Mouse (Mus musculus): ENCODE data around the gene Cbx8. TPM values are rescaled to one million over a fixed set of nuclear protein-coding genes. Genes with fewer than 3 reads are reported as not detected.

Cbx8 gene
- polyA plus RNA-seq, 1 experiment from 2014 or later = 12.8 TPM

DNA sequence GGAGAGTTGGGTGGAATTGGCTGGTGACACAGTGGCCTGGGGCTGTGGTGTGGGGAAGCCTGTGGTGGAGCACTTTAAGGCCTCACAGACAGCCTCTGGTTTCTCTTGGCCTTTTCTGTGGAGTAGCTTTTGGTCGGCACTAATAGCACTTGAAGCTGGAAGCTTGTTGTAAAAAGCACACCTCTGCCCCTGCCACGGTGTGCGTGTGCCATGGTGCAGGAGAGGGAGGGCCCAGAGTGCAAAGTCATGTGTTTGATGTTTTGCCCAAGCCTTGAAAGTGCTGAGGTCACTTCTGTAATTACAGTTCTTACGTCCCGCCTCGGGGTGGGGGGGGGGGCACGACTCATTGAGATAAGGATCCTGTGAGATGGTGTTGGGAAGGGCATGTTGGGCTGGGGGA, 16.5 kb downstream of the Cbx8 start:
- H3K4me1 ChIP-seq (ENCODE audit: control insufficient read depth, insufficient read depth, low read length) = peaks cover 29% of the 10 kb centered on the region
- H3K36me3 ChIP-seq (ENCODE audit: control insufficient read depth, insufficient read depth, low read length) = peaks cover 35% of the 10 kb centered on the region
- 11% methylated on average over 7 of the region's 7 CpGs for WGBS
- peak overlapping the region; percentile 90; the same call in 1 of the 2 replicates for H3K27ac ChIP-seq (ENCODE audit: low read depth, low read length)
- peak overlapping the region; percentile 98 for H3K9ac ChIP-seq (ENCODE audit: low read length)
- H3K4me2 ChIP-seq (ENCODE audit: low read length) = peak overlapping the region; percentile 78
- H3K9me3 ChIP-seq (replicated peaks; ENCODE audit: control insufficient read depth, low read length) = no peaks in the 10 kb centered on the region
- DNase-seq (ENCODE audit: low spot score) = no peak
- ATAC-seq = no peak
- H3K27me3 ChIP-seq (replicated peaks; ENCODE audit: control insufficient read depth, insufficient read depth, low read length) = peaks cover 4% of the 10 kb centered on the region; the same call in 1 of the 2 replicates
- peak overlapping the region; percentile 99 for H3K4me3 ChIP-seq (ENCODE audit: low read depth, low read length)

DNA sequence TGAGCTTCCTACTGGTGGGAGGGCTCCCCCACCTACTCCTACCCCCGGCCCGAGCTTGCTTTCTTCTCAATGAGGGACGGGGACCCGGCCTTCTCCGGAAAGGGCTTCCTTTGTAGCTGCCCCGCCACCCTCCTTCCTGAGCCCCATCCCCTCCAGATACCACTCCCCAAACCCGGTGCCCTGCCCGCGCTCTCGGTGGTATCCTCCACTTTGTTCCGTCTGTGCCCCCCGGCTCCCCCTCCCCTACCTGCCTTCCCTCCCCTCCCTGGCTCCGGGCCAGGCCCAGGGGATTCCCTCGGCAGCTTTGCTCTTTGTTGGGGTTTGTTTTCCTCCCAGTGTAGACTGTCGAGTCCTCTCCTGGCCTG, 17.2 kb downstream of the Cbx8 start:
- WGBS = 1% methylated on average over 12 of the region's 15 CpGs
- peak overlapping the region; percentile 90 for H3K27ac ChIP-seq (ENCODE audit: low read depth, low read length)
- H3K9ac ChIP-seq (ENCODE audit: low read length) = peak overlapping the region; percentile 98
- DNase-seq (ENCODE audit: low spot score) = peak; percentile 64
- peak overlapping the region; percentile 99 for H3K4me3 ChIP-seq (ENCODE audit: low read depth, low read length)
- H3K4me1 ChIP-seq (ENCODE audit: control insufficient read depth, insufficient read depth, low read length) = peaks cover 29% of the 10 kb centered on the region
- H3K9me3 ChIP-seq (replicated peaks; ENCODE audit: control insufficient read depth, low read length) = no peaks in the 10 kb centered on the region
- H3K4me2 ChIP-seq (ENCODE audit: low read length) = peak overlapping the region; percentile 78
- peaks cover 28% of the 10 kb centered on the region for H3K36me3 ChIP-seq (ENCODE audit: control insufficient read depth, insufficient read depth, low read length)
- H3K27me3 ChIP-seq (replicated peaks; ENCODE audit: control insufficient read depth, insufficient read depth, low read length) = peaks cover 4% of the 10 kb centered on the region; the same call in 1 of the 2 replicates
- peak; percentile 8 for ATAC-seq

DNA sequence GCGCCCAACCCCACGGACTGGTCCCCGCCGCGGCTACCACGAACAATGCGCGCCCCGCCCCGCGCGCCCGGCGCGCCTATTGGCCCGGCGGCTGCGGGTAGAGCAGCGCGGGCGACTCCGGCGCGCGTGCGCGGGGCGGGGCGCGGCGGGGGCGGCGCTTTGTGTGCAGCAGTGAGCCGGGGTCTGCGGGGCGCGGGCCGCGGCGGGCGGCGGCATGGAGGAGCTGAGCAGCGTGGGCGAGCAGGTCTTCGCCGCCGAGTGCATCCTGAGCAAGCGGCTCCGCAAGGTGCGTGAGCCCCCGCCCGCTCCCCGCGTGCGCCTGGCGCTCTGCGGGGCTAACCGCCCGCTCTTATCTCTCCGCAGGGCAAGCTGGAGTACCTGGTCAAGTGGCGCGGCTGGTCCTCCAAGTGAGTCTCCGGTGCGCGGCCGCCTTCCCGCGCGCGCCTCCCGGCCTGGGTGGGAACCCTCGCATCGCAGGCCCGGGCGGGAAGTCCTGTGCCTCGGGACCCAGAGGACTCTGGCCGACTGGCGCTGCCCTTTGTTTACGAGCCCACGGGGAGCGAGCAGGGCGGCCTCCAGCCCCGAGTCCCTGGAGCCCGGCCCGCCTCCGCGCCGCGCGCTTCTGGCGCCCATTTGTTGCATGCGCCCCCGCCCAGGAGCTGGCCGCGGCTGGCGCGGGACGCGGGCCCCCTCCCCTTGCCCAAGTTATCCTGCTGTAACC, 17.7 kb downstream of the Cbx8 start, which contains the start of gene Cbx2:
Cbx2 (plus strand) TSS at position 68 of the 721 bp plus-strand sequence.
- Histone ChIP-seq H3K4me2 (ENCODE audit: low read length) (peak within 1 kb of the TSS; percentile 78), H3K4me1 (ENCODE audit: control insufficient read depth, insufficient read depth, low read length) (peaks cover 29% of the 10 kb centered on the region), H3K9ac (ENCODE audit: low read length) (peak within 1 kb of the TSS; percentile 98), H3K36me3 (ENCODE audit: control insufficient read depth, insufficient read depth, low read length) (peaks cover 23% of the 10 kb centered on the region), H3K27ac (ENCODE audit: low read depth, low read length) (peak within 1 kb of the TSS; percentile 90), H3K9me3 (replicated peaks; ENCODE audit: control insufficient read depth, low read length) (no peaks in the 10 kb centered on the region), H3K4me3 (ENCODE audit: low read depth, low read length) (peak within 1 kb of the TSS; percentile 99), H3K27me3 (replicated peaks; ENCODE audit: control insufficient read depth, insufficient read depth, low read length) (peaks cover 4% of the 10 kb centered on the region; the same call in 1 of the 2 replicates)
- under 1% methylated on average over 88 of the region's 99 CpGs for WGBS
- ATAC-seq (peak; percentile 96), DNase-seq (ENCODE audit: low spot score) (peak; percentile 94)

DNA sequence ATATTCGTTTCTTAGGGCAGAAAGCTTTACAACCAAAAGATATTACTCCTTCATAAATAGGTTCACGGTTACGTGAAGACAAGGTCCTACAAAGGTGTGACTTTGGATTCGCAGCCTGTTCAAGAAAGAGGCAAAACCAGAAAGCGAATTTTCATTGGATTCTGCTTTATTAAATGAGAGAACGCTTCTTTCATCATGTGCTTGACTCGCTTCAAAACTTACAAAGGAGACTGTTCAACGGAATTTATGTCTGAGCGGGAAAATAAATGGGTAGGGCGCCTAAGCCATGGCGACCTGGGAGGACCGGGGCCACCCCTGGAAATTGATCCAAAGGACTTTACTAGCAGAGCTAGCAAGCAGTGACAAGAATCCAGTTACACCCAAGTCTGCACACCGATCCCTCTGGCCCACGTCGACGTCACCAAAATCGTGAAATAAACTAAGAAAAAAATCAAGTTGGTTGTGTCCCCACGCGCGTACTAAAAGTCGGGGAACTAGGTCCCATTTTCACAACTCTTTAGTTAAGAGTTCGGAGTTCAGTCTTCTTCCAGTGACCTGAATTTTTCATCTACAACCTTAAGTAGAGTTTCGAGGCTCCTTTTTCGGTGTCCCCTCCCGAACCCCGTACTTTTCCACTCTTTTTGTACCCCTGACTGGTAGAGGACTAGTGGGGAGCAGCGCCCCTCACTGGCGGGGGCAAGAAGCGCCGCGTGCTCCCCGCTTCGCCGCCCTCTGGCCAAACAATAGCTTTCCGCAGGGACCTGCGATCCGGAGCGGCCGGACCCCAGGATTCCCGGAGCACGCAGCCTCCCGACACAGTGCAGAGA, 18.5 kb downstream of the Cbx8 start:
- DNase-seq (ENCODE audit: low spot score) = no peak

DNA sequence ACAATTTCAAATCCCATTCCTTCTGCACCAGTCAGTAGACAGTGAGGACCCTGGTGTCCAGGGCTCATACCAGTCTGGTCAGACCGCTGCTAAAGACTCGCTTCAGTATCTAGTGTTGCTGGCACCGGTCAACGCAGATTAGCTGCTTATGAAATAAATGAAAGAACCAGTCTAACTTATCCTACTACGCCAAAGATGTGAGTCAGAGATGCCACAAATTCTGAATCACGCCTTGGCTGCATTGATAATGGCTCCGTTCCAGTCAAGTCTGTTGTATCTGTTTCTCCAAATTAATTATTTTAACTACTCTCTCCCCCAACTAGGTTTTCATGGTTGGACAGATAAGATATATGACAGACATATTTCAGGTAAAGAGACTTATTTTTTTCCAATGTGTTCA, 19.6 kb downstream of the Cbx8 start:
- H3K4me2 ChIP-seq (ENCODE audit: low read length) = no peak overlapping the region
- H3K9me3 ChIP-seq (replicated peaks; ENCODE audit: control insufficient read depth, low read length) = no peaks in the 10 kb centered on the region
- no peak overlapping the region for H3K9ac ChIP-seq (ENCODE audit: low read length)
- ATAC-seq = no peak
- 83% methylated on average over 7 of the region's 7 CpGs for WGBS
- H3K36me3 ChIP-seq (ENCODE audit: control insufficient read depth, insufficient read depth, low read length) = peaks cover 4% of the 10 kb centered on the region
- peaks cover 4% of the 10 kb centered on the region; the same call in 1 of the 2 replicates for H3K27me3 ChIP-seq (replicated peaks; ENCODE audit: control insufficient read depth, insufficient read depth, low read length)
- no peak overlapping the region for H3K4me3 ChIP-seq (ENCODE audit: low read depth, low read length)
- DNase-seq (ENCODE audit: low spot score) = no peak
- H3K4me1 ChIP-seq (ENCODE audit: control insufficient read depth, insufficient read depth, low read length) = peaks cover 29% of the 10 kb centered on the region
- no peak overlapping the region for H3K27ac ChIP-seq (ENCODE audit: low read depth, low read length)

More for the DNA sequence above, 18.5 kb downstream of the Cbx8 start:
- peaks cover 4% of the 10 kb centered on the region; the same call in 1 of the 2 replicates for H3K27me3 ChIP-seq (replicated peaks; ENCODE audit: control insufficient read depth, insufficient read depth, low read length)
- no peaks in the 10 kb centered on the region for H3K9me3 ChIP-seq (replicated peaks; ENCODE audit: control insufficient read depth, low read length)
- H3K4me1 ChIP-seq (ENCODE audit: control insufficient read depth, insufficient read depth, low read length) = peaks cover 29% of the 10 kb centered on the region
- peak overlapping the region; percentile 78 for H3K4me2 ChIP-seq (ENCODE audit: low read length)
- ATAC-seq = no peak
- H3K9ac ChIP-seq (ENCODE audit: low read length) = peak overlapping the region; percentile 98
- 4% methylated on average over 42 of the region's 42 CpGs for WGBS
- peak overlapping the region; percentile 99 for H3K4me3 ChIP-seq (ENCODE audit: low read depth, low read length)
- H3K27ac ChIP-seq (ENCODE audit: low read depth, low read length) = peak overlapping the region; percentile 90
- peaks cover 15% of the 10 kb centered on the region for H3K36me3 ChIP-seq (ENCODE audit: control insufficient read depth, insufficient read depth, low read length)

DNA sequence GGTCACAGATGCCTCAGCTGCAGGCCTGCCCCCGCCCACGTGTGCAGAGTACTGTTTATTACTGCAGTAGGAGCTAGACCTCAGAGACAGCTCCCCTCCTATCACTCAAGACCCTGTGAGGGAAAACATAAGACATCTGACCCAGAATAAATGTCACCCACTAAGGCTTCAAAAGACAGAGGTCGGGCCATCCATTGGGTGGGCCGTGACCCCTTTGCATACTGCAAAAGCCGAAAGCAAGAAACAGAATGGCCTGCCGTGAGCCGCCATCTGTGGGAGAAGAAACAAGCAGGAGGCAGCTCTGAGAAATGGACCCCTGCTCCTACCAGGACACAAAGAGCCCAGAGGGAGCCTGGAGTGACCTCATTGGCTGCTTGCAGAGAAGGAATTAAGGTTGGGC, 23.3 kb downstream of the Cbx8 start:
- Histone ChIP-seq H3K4me2 (ENCODE audit: low read length) (no peak overlapping the region), H3K27ac (ENCODE audit: low read depth, low read length) (no peak overlapping the region), H3K27me3 (replicated peaks; ENCODE audit: control insufficient read depth, insufficient read depth, low read length) (peaks cover 4% of the 10 kb centered on the region; the same call in 1 of the 2 replicates), H3K4me1 (ENCODE audit: control insufficient read depth, insufficient read depth, low read length) (peaks cover 6% of the 10 kb centered on the region), H3K4me3 (ENCODE audit: low read depth, low read length) (no peak overlapping the region), H3K9me3 (replicated peaks; ENCODE audit: control insufficient read depth, low read length) (no peaks in the 10 kb centered on the region), H3K36me3 (ENCODE audit: control insufficient read depth, insufficient read depth, low read length) (no peaks in the 10 kb centered on the region), H3K9ac (ENCODE audit: low read length) (no peak overlapping the region)
- ATAC-seq (no peak), DNase-seq (ENCODE audit: low spot score) (no peak)
- WGBS = 63% methylated on average over 7 of the region's 7 CpGs

DNA sequence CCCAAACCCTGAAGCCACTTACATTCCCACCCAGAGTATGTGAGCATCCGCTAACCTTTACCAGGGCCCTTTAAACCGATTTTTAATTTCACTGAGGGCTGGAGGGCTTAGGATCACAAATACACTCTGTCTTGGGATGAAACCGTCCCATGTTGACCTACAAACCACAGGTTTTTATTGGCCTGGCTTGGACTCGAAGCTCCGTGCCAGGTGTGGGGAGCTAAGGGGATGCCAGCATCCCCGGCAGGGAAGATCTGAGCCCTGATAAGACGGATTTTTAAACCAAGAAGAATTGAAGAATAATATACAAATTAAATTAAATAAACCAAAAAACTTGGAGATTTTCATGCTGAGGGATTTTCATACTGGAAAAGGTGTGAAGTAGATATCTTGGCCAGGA, 26.3 kb downstream of the Cbx8 start:
- H3K9me3 ChIP-seq (replicated peaks; ENCODE audit: control insufficient read depth, low read length) = no peaks in the 10 kb centered on the region
- no peaks in the 10 kb centered on the region for H3K36me3 ChIP-seq (ENCODE audit: control insufficient read depth, insufficient read depth, low read length)
- H3K4me3 ChIP-seq (ENCODE audit: low read depth, low read length) = no peak overlapping the region
- no peak overlapping the region for H3K9ac ChIP-seq (ENCODE audit: low read length)
- ATAC-seq = no peak
- no peak overlapping the region for H3K4me2 ChIP-seq (ENCODE audit: low read length)
- 89% methylated on average over 7 of the region's 7 CpGs for WGBS
- DNase-seq (ENCODE audit: low spot score) = no peak
- H3K27ac ChIP-seq (ENCODE audit: low read depth, low read length) = no peak overlapping the region
- H3K27me3 ChIP-seq (replicated peaks; ENCODE audit: control insufficient read depth, insufficient read depth, low read length) = no peaks in the 10 kb centered on the region
- no peaks in the 10 kb centered on the region for H3K4me1 ChIP-seq (ENCODE audit: control insufficient read depth, insufficient read depth, low read length)

DNA sequence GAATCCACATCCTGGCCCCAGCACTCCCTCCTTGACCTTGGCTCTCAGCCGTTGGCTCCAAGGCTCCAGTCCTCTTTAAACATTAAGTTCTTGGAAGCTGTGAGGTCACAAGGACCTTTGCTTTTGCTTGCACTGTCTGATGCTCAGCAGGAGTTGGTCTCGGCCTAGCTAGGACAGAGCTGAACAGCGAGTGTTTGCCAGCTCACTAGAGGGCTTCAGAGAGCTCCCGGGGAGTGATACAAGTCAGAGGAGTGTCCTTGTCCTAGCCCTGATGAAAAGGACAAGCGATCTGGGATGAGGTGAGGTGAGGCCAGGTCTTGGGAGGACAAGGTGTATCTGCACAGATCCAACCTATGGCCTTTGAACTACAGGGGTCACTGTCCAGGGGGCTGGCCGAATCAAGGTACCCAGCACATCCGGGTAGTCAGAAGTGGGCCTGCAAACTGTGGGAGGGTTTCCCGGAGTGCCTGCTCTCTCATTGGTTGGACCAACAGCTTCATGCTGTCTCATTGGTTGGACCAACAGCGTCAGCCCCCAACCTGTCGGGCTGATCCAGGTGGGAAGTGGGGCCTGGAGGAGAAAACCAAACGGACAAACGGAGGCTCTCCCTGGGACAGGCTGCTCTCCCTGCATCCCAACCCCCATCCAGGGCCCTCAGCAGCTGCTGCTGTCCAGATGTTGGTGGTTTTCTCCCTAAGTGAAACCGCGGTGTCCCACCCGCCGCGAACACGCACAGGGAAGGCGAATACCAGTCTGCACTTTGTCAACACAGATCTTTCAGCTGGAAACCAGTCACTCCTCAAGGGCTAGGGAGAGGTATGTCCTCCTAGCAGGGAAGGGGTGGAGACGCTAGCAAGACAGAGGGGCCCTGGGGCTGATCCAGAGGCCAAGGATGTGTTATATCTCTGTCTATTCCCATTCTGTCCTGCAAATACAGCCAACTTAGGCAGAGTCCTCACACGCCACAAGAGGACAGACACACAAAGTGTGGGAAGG, 33.0 kb downstream of the Cbx8 start:
- no peaks in the 10 kb centered on the region for H3K4me1 ChIP-seq (ENCODE audit: control insufficient read depth, insufficient read depth, low read length)
- no peak overlapping the region for H3K27ac ChIP-seq (ENCODE audit: low read depth, low read length)
- DNase-seq (ENCODE audit: low spot score) = peak; percentile 23
- no peaks in the 10 kb centered on the region for H3K9me3 ChIP-seq (replicated peaks; ENCODE audit: control insufficient read depth, low read length)
- 27% methylated on average over 21 of the region's 21 CpGs for WGBS
- H3K9ac ChIP-seq (ENCODE audit: low read length) = peak overlapping the region; percentile 32; the same call in 1 of the 2 replicates
- H3K36me3 ChIP-seq (ENCODE audit: control insufficient read depth, insufficient read depth, low read length) = no peaks in the 10 kb centered on the region
- no peak for ATAC-seq
- no peaks in the 10 kb centered on the region for H3K27me3 ChIP-seq (replicated peaks; ENCODE audit: control insufficient read depth, insufficient read depth, low read length)
- 0 out of 2 replicates have a peak overlapping the region, but pooled peaks have one; percentile 9 for H3K4me3 ChIP-seq (ENCODE audit: low read depth, low read length)
- peak overlapping the region; percentile 25; the same call in 1 of the 2 replicates for H3K4me2 ChIP-seq (ENCODE audit: low read length)

Data from forebrain, embryonic 14.5 days (tissue).